Mouse (Mus musculus) adrenal gland (tissue): ENCODE data around the gene Tgfbr1.
"Not testable (repeated sequence)": the region's sequence is repeated elsewhere in the genome, so short reads cannot be mapped to it uniquely, and the experiment has no call there.

Experiments used
- intact Hi-C: fragments of 180-260 bp; cut with DNase I; formaldehyde crosslinking; loops from one replicate; pipeline ENCODE4 v1.15.1; 2025

Gene Tgfbr1

DNA sequence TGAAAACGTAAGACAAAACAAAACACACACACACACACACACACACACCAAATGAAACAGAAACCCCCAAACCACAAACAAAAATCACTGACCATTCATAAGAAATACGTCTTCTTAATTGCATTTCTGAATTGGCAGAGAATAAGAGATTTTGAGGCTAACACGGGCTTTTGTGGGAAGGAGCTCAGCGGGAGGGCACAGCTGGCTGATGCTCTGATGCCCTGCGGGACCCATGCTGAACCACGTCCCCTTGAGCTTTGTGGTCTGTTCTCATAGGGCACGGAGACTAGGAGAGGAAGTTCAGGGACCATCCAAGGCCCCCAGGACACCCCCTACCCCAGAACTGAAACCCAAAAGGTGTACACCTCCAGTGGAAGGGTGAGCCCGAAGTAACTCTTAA, 10.4 kb upstream of the Tgfbr1 start:
- intact Hi-C loops = no loop called here

DNA sequence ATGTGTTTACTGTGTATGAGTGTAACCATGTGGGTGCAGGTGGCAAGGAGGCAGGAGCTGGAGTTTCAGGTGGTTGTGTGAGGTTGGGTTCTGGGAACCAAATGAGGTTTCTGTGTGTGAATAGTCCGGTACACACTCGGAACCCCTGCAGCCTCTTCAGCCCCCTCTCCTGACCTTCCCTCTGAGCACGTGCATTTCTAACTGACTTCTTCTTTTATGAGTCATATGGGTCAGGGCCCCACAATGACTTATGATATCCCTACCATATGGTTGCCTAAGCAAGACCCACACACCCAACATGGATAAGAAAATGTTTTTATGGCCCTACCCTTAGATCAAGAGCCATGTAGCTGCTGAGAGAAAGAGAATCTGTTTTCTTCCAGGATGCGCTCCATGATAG, 6.0 kb upstream of the Tgfbr1 start:
- intact Hi-C loops = no loop called here

DNA sequence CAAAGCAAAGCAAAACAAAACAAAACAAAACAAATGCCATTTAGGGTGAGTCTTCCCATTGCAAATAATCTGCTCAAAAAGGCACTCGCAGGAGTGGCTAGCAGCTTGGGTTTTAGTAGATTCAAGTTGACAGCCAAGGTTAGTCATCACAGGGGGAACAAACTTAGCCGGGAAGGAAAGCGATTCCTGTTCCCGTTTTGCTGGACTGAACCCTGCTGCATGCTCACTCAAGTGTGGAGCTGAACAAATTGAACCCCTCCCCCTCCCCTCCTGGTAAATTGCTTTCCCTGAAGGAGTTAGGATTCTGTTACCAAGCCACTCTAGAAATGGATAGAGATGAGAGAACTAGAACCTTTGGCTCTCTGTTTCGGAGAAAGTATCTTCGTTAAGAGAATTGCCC, 3.3 kb upstream of the Tgfbr1 start:
- intact Hi-C loops = loop anchor here (5.0 kb wide), 3 partner anchors 47 to 97 kb away; no protein-coding TSS in a partner anchor

DNA sequence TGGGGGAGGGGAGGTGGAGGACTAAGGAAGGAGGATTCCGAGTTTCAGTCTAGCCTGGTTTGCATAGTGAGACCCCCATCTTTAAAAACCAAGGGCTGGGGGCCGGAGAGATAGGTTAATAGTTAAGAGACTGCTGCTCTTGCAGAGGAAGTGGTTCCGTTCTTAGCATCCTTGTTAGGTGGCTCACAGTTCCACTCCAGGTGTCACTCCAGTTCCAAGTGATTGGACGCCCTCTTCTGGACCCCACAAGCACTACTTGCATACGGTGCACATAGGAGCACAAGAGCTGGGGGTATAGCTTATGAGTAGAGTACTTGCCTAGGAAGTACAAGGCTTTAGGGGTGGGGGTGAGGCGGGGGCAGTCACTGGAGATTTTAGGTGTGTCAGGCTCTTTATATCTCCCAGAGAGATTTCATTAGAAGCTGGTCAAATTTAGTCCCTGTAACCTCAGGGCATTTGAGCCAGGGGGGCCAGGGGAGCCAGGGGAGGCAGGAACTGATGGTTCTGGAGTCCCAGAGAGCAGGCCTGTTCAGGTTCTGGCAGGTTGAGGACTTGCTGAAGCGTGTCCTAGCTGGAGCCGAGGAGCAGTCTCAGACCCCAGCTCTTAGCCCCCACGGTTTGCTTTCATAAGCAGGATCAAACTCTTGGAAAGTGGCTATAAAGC, 1.5 kb upstream of the Tgfbr1 start:
- intact Hi-C loops = loop anchor here (5.0 kb wide), 3 partner anchors 46 to 99 kb away; no protein-coding TSS in a partner anchor

DNA sequence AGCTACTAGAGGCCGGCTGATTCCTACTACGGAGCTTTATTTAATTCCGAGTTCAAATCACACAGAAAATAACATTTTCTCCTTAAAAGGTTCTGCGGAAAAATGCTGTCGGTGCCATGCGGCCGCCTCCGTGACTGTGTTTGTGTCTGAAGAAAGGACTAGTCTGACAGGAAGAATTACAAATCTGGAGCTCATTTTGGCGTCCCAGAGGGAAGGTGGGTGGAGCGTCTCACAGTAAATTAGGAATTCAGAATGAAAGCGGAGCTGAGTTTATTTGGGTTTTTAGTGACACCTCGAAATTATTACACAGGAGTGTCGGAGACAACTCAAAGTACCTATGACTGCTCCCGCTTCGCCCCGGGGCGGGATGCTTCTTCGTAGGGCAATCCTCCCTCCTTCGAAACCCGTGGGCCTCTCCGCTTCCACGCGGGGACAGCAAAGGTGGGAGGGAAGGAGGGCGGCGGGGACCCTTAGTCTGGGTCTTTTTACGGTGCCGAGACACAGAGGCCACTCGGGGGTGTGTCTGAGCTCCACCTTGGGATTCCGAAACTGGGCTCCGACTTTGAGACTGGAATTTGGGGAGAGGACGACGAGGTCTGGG, 861 bp upstream of the Tgfbr1 start:
- intact Hi-C loops = loop anchor here (5.0 kb wide), 3 partner anchors 45 to 100 kb away; no protein-coding TSS in a partner anchor

DNA sequence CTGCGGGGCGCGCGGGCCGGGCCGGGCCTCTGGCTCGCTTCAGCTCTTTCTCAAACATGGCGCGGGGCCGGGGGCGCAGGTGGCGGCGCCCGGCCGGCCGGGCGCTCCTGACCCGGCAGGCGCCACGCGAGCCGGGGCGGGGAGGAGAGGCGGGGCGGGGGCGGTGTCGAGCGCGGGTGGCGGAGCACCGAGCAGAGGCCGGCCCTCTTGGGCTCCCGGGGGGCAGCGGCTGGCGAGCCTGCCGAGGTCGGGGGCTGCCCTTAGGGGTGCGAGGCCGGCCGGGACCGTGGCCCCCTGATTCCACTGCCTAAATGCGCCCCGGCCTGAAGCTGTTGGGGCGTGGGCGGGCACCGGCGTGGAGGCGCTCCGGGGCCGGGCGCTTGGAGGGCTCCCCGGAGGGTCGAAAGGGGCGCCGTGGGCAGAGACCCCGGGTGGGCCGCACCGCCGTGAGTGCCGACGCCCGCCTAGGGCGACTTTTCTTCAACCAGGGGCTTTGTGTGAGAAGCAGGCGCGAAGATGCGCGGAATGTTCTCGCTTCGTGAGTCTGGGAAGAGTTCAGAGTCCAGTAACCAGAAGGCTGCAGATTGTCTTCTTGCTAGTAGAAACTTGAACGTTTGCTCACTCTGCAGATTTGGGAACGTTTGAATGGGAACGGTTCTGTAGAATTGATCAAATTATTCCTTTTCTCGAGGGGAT, 542 bp downstream of the Tgfbr1 start:
- intact Hi-C loops = loop anchor here (5.0 kb wide), 3 partner anchors 44 to 101 kb away; no protein-coding TSS in a partner anchor

DNA sequence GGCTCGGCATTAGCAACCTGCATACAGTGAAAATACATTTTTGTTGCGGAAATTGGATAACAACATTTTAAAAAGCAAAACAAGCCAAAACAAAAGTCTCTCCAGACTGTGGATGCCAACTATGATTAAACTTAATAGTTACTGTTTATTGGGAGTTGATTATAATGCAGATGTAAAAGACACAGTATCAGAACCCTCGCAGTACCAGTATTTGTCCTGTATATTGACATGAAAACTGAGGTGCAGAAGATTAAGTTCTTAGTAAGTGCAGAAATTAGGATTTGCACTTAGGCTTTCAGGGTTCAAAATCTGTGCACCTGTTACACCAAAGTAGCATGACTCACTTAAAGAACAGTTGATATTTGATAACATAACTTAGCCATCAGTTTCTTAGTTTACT, 1.3 kb downstream of the Tgfbr1 start:
- intact Hi-C loops = loop anchor here (5.0 kb wide), 3 partner anchors 43 to 102 kb away; no protein-coding TSS in a partner anchor

DNA sequence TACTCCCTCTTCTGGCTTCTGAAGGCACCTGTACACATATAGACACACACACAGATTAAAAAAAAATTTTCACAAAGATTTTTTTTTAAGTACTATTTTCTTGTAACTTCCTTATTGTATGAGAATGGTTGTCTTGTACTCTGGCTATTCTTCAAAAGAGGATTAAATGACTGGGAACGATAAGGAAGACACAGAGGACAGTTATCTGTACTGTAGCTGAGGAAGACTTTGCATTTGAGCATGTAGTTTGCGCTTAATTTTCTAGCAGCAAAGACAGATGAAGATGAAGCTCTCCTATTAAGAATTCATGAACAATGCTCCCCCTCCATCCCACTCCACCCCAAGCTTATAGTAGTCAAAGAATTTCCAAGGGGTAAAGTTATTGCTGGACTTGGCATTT, 9.6 kb downstream of the Tgfbr1 start:
- intact Hi-C loops = no loop called here

DNA sequence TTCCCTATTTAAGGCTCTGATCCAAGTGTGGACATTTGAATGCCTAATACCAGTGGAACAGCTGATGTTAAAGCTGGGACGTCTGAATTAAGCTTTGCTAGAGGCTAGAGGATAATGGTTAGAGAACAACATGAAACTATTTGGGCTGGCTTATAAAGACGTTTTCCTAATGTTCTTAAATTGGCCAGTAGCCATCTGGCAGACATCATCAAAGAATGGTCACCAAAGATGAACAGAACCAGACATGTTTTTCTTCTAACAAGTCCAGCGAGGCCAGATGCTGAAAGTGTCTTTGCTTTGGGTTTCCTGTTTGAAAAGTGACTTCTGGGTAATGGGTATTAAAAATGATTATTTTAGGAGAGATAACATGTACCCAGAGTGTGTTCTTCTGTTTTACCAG, 10.1 kb downstream of the Tgfbr1 start:
- intact Hi-C loops = no loop called here

DNA sequence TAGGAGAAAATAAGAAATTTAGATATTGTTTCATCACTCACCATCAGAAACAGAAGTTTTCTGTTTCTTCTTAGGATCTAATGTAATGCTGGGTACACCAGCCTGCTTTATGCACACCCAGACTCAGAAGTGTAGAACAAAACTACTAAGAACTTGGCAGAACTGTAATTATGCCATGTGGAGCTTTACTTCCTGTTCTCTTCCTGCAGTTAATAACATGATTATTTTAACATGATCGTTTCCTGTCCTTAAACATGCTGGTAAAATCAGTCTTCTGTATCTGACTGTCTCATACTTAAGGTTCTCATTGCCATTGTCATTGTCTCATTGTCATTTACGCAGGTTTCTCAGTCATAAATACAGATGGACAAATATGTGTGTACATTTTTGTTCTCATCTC, 15.7 kb downstream of the Tgfbr1 start:
- intact Hi-C loops = no loop called here

DNA sequence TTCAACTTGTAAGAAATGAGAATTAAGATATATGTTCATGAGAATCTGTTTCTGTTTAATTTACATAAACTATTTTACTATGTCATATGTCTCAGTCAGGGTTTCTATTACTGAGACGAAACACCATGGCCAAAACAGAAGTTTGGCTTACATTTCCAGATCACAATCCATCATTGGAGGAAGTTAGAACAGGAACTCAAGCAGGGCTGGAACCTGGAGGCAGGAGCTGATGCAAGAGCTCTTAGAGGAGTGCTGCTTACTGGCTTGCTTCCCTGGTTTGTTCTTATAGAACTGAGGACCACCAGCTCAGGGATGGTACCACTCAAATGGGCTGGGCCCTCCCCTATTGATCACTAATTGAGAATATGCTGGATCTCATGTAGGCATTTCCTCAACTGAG, 25.7 kb downstream of the Tgfbr1 start:
- intact Hi-C loops = no loop called here

DNA sequence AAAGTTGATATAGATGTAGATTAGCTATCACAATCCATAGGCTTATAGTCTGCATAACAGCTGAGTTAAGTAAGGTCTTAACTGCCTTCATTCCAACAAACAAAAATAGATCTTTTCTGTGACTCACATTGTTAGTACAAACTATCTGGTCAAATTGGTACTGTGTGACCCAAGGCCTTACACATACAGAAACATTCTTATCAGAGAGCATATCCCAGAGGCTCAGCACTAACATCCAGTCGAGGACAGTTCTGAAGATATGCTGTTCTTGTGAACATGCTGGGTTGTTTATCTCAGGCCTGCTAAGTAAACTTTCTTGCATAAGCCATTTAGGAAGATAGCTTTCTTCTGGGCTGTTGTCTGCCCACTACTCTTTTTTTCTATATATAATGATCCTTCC, 29.4 kb downstream of the Tgfbr1 start:
- intact Hi-C loops = no loop called here

DNA sequence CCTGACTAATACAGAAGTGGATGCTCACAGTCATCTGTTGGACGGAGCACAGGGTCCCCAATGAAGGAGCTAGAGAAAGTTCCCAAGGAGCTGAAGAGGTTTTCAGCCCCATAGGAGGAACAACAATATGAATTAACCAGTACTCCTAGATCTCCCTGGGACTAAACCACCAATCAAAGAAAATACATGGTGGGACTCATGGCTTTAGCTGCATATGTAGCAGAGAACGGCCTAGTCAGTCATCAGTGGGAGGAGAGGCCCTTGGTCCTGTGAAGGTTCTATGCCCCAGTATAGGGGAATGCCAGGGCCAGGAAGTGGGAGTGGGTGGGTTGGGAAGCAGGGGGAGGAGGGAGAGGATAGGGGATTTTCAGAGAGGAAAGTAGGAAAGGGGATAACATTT, 38.9 kb downstream of the Tgfbr1 start:
- intact Hi-C loops = not testable (repeated sequence)

DNA sequence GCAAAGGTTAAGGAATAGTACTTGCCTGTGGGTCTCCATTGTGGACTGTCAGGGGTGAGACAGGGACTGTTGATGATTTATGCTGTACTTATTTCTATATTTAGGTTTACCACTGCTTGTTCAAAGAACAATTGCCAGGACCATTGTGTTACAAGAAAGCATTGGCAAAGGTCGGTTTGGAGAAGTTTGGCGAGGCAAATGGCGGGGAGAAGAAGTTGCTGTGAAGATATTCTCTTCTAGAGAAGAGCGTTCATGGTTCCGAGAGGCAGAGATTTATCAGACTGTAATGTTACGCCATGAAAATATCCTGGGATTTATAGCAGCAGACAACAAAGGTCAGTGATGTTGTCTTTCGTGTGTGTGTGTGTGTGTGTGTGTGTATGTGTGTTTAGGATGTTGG, 43.2 kb downstream of the Tgfbr1 start:
- intact Hi-C loops = loop anchor here (5.0 kb wide), 2 partner anchors 44 to 149 kb away; partner anchors contain the start of gene Tgfbr1

DNA sequence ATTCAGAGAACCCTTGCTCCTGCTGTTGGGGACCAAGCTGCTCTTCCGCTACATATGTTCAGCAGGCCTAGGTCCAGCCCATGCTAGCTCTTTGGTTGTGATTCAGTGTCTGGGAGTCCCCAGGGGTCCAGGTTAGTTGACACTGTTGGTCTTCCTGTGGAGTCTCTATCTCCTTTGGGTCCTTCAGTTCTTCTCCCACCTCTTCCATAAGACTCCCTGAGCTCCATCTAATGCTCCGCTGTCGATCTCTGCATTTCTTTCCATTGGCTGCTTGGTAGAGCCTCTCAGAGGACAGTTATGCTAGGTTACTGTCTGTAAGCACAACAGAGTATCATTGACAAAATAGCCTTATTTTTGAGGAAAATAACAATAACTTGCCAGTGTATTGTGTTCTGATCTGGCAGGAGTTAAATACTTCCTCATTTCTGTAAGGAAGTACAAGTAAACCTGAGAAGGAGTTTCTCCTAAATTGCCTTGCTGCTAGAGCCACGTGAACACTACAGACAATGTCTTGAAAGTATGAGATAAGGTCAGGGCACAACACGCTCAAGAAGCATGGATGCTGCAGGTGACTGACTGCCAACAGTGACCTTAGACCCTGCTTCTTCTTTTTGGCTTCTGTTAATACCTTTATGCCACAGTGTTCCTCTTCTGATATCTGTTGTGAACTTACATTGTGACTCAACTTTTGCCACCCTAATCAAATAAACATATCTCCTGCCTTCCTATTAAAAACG, 45.1 kb downstream of the Tgfbr1 start:
- intact Hi-C loops = loop anchor here (5.0 kb wide), 2 partner anchors 46 to 151 kb away; partner anchors contain the start of gene Tgfbr1

DNA sequence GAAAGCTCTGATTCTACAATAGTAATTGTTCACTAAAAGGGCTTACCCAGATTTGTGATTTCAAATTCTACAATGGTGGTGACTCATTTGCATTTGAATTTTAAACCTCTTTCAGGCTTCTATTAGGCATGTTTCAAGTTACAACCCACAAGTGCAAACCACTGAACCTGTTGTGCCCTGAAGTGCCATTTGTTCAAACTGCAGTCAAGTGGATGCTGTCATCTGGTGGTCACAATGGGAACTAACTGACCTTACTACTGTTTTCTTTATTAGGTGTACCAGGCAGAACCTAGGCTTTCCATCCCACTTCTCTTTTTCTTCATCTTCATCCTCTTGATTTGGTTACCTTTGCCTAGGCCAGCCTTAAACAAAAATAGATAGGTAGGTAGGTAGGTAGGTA, 46.8 kb downstream of the Tgfbr1 start:
- intact Hi-C loops = loop anchor here (5.0 kb wide), 3 partner anchors 48 to 278 kb away; partner anchors contain the start of gene Tgfbr1

DNA sequence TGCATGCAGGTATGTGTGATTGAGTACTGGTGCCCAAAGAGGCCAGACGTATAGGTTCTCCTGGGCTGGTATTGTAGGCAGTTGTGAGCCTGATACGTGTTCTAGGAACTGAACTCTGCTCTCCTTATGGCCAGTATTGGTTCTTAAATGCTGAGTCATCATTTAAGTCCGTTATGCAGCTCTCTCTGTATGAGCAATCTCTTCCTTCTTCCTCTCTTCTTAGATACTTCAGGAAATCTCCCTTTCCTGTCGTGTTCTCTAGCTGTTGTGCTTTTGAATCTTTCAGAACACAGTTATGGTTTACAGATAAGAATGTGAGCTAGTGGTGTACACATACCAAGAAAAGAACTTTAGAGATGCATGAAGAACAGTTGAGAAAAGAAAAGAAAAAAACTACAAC, 47.3 kb downstream of the Tgfbr1 start:
- intact Hi-C loops = loop anchor here (5.0 kb wide), 1 partner anchor 278 kb away; no protein-coding TSS in a partner anchor

DNA sequence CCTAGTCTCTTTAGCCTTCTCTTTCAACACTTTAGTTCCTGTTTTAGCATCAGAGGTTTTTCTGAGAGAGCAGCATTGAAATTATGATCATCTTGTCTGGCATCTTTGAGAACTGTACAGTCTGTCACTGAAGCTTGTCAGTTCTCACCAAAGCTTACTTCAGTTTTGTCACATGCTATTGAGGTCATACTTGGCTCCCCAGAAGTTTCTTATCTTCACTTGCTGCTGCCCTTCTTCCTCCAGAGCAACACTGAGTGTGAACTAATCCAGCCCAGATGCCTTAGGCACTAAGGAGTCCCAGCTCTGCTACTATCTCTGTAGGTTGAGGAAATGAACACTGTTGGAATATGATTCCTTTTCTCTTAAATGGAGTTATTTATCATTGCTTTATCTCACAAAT, 49.2 kb downstream of the Tgfbr1 start:
- intact Hi-C loops = loop anchor here (5.0 kb wide), 1 partner anchor 280 kb away; no protein-coding TSS in a partner anchor

DNA sequence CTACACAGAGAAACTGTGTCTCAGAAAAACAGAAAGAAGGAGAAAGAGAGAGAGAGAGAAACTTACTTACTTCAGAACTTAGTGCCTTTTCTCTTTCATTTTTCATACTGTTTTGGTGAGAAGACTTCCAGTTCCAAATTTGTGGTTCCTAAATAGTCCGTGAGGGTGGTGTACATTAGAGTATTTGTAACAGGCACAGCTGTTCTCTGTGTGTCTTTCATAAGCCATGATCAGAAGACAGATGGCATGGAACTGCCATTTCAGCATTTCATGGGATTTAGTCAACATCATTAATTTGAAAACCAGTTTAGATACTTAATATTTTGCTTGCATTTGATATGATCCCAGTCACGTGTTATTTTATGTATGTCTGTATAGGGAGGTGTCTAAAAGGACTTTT, 51.5 kb downstream of the Tgfbr1 start:
- intact Hi-C loops = loop anchor here (5.0 kb wide), 1 partner anchor 282 kb away; no protein-coding TSS in a partner anchor

DNA sequence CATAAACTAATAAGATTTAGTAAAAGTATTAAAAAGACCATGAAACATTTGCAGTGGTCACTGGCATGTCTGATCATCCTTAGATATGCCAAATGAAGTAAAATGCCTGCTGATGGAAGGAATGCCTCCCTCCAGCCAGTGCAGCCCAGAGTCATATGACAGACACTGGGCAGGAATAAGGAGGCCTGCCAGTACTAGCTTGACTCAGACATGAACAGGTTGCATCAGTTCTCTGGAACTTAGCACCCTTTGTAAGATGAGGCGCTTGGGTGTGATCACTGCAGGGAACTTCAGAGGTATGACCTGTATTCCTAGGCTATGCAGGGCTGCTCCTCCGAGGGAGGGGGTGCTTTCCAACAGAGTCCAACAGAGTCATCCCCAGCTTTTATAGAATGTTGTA, 54.1 kb downstream of the Tgfbr1 start:
- intact Hi-C loops = no loop called here

DNA sequence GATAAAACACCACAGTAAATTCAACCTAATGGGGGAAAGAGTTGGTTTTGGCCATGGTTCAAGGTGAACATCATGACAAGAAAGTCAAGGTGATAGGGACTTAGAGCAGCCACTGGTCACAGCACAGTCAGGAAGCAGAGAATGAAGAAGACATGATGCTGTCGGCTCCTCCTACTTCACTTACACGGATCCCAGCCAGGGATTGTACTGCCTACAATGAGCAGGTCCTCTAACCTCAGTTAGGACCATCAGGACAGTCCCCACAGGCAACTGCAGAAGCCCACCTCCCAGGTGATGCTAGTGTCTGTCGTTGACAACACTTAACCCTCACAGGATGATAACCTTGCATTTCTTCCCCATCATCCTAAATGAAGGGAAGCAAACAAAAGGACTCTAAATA, 64.8 kb downstream of the Tgfbr1 start:
- intact Hi-C loops = no loop called here
